Mouse (Mus musculus) spleen, postnatal 10 days (tissue): ENCODE results near the gene Wt1.

Experiments used
- DNase-seq, 2 experiments: peaks; one replicate each; pipeline ENCODE4 v3.0.0; 2021 to 2022; ENCODE audit warnings: low spot score in 2 of 2

Wt1 gene

GRCm38 (mm10) chr2:105126279-105126678 is at the start of gene Wt1:
TSS of gene Wt1 (plus strand) at chr2:105126529.
- peak in 1 of 2 experiments; percentile 39 for DNase-seq

DNA sequence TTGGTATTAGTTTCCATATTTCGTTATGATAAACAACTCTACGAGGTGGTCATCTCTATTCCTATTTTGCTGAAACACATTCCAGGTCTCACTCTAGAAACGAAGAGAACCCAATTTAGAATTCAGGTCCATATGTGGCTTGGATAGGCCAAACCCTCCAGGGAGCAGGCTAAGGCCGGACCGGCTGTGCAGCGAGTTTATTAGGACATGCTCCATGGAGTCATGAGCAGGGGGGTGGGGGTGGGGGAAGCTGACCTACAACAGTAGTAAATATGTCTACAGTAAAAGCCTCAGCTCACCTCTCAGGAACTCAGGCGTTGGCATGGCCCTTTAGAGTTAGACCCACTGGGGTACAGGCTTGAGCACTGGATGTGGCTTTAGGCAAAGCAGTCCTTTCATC is 49.2 kb upstream of the Wt1 start:
- DNase-seq: no peak

DNA sequence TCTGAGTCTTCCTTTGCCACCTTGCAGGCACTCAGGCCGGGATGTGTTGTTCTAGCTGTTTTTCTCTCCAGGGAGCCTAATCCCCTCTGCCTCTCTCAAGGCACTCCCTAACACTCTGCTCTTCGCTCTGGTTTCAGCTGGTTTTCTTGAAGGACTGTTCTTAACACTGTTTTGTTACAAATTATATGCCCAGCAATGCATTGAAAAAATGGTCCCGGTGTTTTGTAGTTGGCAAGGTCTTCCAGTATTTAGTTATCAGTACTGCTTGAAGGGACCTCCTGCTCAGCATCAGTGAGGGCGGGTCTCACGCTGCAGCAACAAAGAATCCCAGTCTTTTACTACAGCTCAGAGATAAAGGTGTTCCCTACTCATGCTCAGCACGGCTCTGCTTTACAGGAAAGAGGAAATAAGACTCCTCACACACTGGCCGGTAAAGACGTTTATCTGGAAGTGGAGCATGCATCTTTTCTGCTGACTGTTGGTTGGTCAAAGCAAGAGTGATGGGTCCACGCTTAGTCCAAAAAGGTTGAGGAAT is 44.0 kb upstream of the Wt1 start:
- no peak for DNase-seq

- no peak for DNase-seq
Measured at GRCm38 (mm10) chr2:105084035-105084434, 42.3 kb upstream of the Wt1 start.

DNA sequence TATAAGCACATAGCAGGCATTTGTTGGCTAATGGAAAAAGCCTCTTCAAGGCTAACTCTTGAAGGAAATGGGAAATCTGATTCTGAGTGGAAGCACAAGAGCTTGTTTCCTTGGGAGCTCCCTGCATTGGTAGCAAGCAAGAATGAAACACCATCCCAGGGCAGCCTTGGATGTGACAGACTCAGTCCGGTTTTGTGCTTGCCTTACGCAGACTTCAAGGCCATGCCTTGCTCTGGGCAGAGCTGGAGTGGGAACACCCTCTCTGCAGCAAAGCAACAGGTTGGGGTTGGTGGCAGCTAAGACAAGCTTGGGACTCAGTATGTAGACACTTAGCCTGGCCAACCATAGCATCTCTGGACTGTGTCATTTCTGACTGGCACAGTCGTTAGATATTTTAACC is 40.2 kb upstream of the Wt1 start:
- DNase-seq: no peak

- DNase-seq: no peak
Measured at GRCm38 (mm10) chr2:105088005-105088404, 38.3 kb upstream of the Wt1 start.

GRCm38 (mm10) chr2:105089083-105089482 is 37.2 kb upstream of the Wt1 start:
- DNase-seq: no peak

- DNase-seq: no peak
Measured at GRCm38 (mm10) chr2:105089581-105090508, 36.5 kb upstream of the Wt1 start.

- no peak for DNase-seq
Measured at GRCm38 (mm10) chr2:105090991-105091390, 35.3 kb upstream of the Wt1 start.

DNA sequence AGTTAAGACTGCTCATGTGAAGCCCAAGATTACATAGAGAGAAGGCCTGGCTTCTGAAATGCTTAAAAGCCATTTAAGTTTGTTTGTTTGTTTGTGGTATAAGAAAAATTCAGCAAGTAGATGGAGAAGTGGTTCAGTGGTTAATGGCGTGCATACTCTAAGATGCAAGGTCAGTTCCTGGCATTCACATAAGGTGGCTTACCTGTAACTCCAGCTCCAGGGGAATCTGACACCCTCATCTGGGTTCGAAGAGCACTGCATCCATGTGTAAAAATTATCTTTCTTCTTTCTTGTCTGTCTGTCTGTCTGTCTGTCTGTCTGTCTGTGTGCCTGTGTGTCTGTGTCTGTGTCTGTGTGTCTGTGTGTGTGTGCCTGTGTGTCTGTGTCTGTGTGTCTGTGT is 34.6 kb upstream of the Wt1 start, which contains the start of gene Gm11060:
Gene Gm11060 (plus strand): TSS at position 301 of the 400 bp plus-strand sequence.
- DNase-seq: no peak

DNA sequence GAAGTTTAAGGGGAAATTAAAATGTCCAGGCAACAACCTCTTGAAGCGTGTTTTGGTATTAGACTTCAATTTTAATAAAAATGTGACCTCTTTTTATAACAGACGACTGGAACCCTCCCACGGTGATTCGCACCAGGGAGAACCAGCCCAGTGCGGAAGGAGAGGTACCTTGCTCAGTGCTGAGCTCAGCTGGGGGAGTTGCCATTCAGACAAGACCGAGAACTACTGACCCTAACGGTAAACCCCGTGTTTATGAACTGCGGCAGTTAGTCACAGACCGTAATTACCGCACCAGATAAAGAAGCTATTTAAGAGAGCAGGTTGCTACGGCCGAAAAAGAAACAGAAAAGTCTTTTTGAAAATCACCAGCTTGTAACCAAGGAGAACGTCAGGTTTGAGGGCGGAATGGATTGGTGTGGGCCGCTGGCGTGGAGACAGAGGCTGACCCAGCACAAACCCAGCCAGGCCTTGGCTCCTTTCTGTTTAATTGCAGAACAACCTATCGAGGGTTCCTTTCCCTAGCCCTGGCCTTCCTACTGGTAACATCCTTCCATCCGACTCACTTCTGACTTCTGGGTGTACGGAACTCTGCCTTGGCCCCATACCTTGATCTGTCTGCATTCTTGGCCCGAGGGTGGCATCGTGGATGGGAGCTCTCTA is 28.9 kb upstream of the Wt1 start:
- no peak for DNase-seq

DNA sequence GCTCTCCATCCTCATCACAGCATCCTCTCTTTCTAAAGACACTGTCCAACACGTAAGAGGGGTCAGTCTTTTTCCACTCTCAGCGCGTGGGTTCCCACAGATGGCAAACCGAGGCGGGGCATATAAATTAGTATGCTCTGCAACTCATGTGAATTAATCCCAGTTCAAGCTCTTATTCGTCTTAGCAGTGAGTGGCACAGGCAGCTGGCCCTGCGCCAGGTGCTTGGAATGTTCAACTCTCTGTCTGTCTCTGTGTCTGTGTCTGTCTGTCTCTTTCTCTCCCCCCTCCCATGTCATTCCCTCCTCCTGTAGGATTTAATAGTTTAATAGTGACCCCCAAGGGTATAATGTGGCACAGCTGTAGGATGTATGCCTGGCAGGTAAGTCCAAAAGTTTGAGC is 26.9 kb upstream of the Wt1 start:
- no peak for DNase-seq

GRCm38 (mm10) chr2:105100541-105100940 is 25.8 kb upstream of the Wt1 start:
- no peak for DNase-seq

DNA sequence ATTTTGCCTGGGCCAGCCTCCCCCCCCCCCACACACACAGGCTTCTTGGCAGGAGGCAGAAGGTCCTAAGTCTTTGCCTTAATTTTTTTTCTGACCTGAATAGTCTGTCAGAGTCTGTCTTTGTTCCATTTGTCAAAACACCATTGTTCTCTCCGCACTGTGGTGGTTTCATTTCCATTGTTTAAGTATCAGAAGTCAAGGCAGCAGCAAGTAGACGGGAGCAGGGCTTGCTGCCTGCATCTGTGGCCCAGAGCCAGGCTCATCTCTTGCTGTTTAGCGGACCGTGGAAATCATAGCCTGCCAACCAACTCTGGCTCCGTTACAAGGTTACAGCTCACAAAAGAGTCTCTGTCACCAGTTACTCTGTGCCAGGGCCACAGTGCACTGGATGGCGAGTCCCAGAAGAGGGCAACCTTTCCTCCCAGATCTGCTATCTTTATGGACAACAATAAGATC is 17.6 kb upstream of the Wt1 start:
- DNase-seq: peak in 1 of 2 experiments; percentile 26

GRCm38 (mm10) chr2:105114074-105114473 is 12.3 kb upstream of the Wt1 start:
- no peak for DNase-seq

- no peak for DNase-seq
Measured at GRCm38 (mm10) chr2:105117669-105118068, 8.7 kb upstream of the Wt1 start.

DNA sequence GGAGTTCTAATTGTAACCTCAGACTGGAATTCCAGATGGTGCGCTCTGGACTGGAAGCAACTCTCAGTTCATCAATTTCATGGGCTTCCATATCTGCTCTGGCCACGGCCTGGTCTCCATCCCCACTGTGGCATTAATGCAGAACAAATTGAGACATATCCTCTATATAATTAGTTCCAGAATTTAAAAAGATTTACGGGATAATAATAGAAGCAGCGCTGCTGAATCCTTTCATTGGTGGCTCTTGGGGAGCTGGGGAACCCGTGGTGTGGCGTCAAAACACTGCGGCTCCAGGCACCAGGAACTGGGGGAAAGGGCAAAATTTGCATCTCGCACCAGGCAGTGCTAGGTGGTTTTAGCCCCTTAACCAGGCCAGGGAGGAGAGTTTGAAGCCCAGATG is 4.1 kb upstream of the Wt1 start:
- DNase-seq: no peak

DNA sequence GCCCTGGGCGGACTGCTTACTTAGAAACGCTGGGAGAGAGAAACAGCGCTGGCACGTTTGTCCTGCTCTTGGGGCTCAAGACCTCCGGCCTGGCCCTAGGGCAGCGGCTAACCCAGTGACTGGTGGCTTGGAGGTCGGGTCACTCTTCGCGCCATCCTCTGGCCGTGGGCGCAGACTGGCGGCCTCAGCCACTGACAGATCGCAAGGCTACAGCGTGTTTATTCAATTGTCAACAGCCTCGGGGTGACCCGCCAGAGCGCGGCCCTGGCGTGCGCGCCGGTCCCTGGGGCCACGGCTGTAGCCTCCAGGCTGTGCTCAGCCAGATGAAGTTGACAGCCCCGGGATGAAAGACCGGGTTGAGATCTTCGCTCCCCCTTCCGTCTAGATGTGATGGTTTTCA is 3.4 kb upstream of the Wt1 start:
- DNase-seq: no peak

DNA sequence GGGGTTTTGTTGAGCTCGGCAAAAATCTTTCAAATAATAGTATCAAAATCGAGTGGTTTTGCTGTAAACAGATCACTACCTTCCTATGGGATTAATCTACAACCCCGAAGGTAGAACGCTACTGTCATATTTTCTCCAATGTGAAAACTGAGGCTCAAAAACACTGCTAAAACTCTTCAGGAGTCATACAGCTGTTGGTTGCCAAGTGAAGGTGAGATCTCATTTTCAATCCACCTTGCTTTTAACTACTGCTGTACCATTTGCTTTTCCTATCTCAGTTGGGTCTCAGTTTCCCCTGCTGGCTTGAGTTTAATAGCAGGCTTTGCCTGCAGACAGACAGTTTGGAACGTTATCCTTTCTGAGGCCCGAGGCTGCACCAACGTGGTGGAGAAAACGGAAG is 2.9 kb upstream of the Wt1 start:
- DNase-seq: no peak

- no peak for DNase-seq
Measured at GRCm38 (mm10) chr2:105123881-105124280, 2.4 kb upstream of the Wt1 start.

- DNase-seq: no peak
Measured at GRCm38 (mm10) chr2:105124391-105124790, 1.9 kb upstream of the Wt1 start.

- no peak for DNase-seq
Measured at GRCm38 (mm10) chr2:105125205-105125604, 1.1 kb upstream of the Wt1 start.

DNA sequence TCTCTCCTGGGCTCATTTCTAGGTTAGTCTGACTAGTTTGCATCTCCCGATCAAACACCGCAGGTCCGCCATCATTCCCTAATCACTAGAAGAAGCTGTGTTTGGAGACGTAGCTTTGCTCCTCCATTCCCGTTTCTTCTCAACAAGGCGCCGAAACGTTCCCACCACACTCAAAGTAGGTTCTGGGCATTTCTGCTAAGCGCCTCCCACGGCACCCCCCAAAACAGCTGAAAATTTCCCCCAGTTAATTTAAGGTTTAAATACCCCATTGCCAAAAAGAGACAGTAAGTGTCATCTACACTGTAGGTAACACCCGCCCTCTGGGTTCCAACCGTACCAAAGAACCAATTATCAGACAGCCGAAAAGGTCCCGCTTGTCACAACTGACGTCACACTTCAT is 688 bp upstream of the Wt1 start:
- no peak for DNase-seq
